Mouse (Mus musculus) neutrophil, adult 65 days (primary cell): ENCODE data around the gene Rpl35. TPM values are rescaled to one million over a fixed set of nuclear protein-coding genes. Genes with fewer than 3 reads are reported as not detected.

Experiments used
- total RNA-seq: library from RNA; stranded (reverse); gene quantifications from 2 replicates; pipeline ENCODE4 v1.2.4, GENCODE M21; 2023

Gene Rpl35
- 200 and 253 TPM in 2 replicates for total RNA-seq

GRCm38 (mm10) chr2:39005574-39006079, at the start of gene Rpl35:
Rpl35 (minus strand) TSS chr2:39005624.

DNA sequence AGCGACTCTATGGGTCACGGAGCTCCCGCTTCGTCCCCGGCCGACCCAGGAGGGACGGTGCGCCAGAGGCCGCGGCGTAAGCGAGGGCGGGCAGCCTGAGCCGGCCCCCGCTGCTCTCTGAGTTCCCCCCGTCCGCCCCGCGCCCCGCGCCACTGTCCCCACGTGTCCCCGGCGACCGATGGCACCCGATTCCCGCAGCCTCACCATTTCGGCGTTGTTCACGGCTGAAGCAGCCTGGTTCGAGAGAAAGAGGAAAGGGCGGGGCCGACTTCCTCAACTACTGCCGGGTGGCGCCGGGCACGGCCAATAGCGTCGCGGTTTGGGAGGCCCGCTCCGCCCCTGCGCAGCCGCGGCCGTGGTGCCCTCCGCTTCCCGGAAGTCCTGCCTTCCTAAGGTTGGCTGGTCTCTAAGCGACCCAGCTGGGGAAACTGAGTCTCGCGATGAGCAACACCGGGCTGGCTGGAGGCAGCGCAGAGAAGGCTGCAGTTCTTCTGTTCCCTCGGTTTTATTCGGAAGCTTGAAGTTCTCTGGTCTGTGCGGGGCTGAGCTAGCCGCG, 466 bp downstream of the Rpl35 start, which contains the start of gene Arpc5l:
Gene Arpc5l (plus strand): TSS at position 469 of the 556 bp plus-strand sequence.

DNA sequence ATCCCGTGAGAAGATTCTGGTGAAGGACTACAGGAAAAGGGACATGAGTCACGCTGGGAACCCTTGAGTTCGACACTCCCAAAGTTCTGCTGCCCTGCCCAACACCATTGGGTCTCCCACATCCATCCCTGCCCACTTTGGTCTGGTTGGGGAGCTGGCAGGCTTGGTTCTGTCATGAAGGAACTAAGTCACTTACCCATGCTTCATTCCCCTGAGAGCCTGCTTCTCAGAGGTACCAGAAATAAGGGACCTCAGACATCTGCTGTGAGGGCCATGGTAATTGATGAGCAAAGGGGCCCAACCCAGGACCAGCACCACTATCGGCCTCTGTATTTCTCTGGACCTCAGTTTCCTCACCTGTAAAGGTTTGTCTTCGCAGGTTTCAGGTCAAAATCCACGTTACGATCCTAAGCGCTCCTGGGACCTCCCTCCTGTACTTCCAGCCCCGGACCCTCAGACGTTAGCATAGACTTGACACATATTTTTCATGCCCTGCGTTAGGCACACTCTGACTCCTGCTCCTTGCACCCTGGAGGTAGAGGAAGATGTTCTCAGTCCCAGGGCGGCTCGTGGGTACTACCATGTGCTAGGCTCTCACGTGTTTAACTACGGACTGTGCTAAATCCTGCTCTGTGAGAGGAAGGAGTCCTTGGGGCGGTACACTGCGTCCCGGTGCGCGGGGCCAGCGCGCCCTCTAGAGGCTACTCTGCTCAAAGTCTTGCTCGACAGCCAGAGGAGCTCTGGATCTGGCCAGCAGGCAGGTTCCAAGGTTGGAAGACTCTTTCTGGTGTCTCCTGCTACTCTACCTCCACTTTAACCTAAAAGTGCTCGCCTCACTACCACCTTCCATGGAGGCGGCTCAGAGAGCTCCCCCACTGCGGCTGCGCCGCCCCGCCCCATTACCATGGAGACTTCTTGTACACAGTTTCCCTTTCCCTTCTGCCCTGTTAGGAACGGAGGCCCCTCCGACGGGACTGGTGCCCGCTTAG, 7.7 kb downstream of the Rpl35 start, which contains the start of gene Wdr38:
Gene Wdr38 (plus strand): TSS at position 91 of the 989 bp plus-strand sequence.

Other genes starting within 250 kb of the Rpl35 start
- gene Nr6a1, start 77.9 kb downstream of the Rpl35 start, total RNA-seq = 1.3 and 1.5 TPM in 2 replicates
- gene Olfml2a, start 73.6 kb downstream of the Rpl35 start, total RNA-seq = 0.13 TPM in 1 of 2 replicates, not detected in the other
- gene Wdr38, start 8.1 kb downstream of the Rpl35 start, total RNA-seq = 0.16 and 0.23 TPM in 2 replicates
- 22.4 and 26.0 TPM in 2 replicates for gene Arpc5l, start 276 bp downstream of the Rpl35 start, total RNA-seq
- gene Golga1, start 59.9 kb upstream of the Rpl35 start, total RNA-seq = 13.6 and 17.8 TPM in 2 replicates
- 6.4 and 12.9 TPM in 2 replicates for gene Scai, start 185.1 kb upstream of the Rpl35 start, total RNA-seq
- gene Ppp6c, start 220.8 kb upstream of the Rpl35 start, total RNA-seq = 66.2 and 71.4 TPM in 2 replicates